Mouse (Mus musculus): Measurements from ENCODE around the gene Cct4.

The Cct4 gene

GRCm38 (mm10) chr11:22990393-22991126 lies at the start of gene Cct4:
TSS of gene Cct4 (plus strand) at chr11:22990519.
- peak; percentile 97 for DNase-seq (ENCODE audit: low read depth)

DNA sequence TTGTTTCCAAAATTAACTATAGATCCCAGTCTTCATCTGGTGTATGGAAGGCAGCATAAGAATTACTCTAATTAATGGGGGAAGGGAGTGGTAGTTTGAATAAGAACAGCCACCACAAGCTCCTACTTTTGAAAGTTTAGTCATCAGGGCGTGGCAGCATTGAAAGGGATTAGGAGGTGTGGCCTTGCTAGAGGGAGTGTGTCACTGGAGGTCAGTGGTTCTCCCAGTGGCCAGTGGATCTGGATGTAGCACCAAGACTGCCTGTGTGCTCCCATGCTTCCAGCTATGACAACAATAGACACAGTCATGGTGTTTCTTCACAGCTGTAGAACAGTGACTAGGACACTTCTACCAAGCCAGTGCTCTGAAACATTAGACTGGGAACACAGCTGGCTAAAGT lies 41.2 kb upstream of the Cct4 start:
- DNase-seq (ENCODE audit: low read depth) = peak; percentile 32

DNA sequence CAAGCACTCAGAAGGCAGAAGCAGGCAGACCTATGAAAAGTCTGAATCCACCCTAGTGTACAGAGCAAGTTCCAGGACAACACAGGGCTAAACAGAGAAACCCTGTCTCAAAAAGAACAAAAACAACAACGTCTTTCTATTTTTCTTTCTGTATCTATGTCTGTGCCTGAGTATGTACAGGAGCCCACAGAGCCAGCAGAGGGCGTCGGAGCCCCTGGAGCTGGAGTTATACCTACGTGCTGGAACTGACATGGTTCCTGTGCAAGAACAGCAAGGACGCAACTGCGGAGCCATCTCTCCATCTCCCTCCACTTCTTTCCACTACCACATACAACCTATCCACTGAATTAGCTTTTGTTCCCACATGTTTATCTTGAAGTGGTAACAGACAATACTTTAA lies 40.2 kb upstream of the Cct4 start:
- no peak for DNase-seq (ENCODE audit: low read depth)

DNA sequence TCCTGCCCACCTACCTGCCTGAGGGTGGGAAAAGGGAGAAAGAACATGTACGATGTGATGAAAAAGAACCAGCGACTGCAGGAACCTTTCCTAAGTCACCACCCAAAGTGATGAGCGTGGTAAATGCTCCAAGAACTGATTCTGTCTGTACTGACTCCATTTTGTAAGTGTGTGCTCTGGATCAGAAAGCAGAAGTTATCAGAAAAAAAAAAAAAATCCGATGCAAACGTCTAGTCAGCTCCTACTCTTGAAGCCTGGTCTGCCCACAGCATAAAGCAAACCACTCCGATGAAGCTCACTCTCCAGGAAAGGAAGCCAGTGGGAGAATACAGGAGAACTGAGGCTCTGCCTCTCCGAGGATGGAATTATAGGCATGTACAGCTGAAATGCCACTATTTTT lies 37.7 kb upstream of the Cct4 start:
- no peak for DNase-seq (ENCODE audit: low read depth)

DNA sequence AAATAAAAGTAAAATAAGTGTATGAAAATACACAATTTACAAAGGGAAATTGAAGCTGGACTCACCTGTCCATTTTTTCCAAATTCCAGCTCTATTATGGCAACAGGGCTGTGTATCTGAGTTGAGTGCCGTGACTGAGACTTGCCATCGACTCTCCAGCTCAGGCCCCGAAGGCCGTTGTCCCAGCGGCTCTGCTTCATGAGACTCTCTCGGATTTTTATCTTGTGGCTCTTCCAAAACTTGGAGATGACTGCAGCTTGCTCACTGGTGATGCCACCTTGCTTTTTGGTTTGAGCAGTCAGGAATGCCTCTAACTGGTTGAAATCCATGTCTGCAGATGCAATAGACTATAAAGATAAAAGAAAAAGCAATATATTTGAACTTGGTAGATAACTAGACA lies 34.0 kb upstream of the Cct4 start:
- DNase-seq (ENCODE audit: low read depth) = no peak

GRCm38 (mm10) chr11:22956830-22957229 lies 33.5 kb upstream of the Cct4 start:
- DNase-seq (ENCODE audit: low read depth) = peak; percentile 70

- DNase-seq (ENCODE audit: low read depth) = peak; percentile 43
Measured at GRCm38 (mm10) chr11:22957791-22958374, 32.4 kb upstream of the Cct4 start.

DNA sequence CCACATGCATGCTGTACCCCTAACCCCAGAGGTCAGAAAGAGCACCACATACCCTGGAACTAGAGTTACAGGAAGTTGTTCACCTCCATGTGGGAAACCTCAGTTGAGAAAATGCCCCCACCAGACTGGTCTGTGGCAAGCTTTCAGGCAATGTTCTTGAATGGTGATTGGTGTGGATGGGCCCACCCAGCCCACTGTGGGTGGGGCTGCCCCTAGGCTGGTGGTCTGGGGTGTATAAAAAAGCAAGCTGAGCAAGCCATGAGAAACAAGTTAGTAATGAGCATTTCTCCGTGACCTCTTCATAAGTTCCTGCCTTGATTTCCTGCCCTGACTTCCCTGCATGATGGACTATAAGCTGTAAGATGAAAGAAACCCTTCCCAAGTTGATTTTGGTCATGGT lies 28.2 kb upstream of the Cct4 start:
- no peak for DNase-seq (ENCODE audit: low read depth)

- peak; percentile 9 for DNase-seq (ENCODE audit: low read depth)
Measured at GRCm38 (mm10) chr11:22964401-22964800, 25.9 kb upstream of the Cct4 start.

- DNase-seq (ENCODE audit: low read depth) = peak; percentile 90
Measured at GRCm38 (mm10) chr11:22965503-22965902, 24.8 kb upstream of the Cct4 start.

- peak; percentile 59 for DNase-seq (ENCODE audit: low read depth)
Measured at GRCm38 (mm10) chr11:22969486-22969885, 20.8 kb upstream of the Cct4 start.

GRCm38 (mm10) chr11:22970546-22970945 lies 19.8 kb upstream of the Cct4 start:
- DNase-seq (ENCODE audit: low read depth) = no peak

- peak; percentile 80 for DNase-seq (ENCODE audit: low read depth)
Measured at GRCm38 (mm10) chr11:22971835-22972709, 18.2 kb upstream of the Cct4 start, which contains the start of gene Zrsr1. TSS of gene Zrsr1 (plus strand) at chr11:22972005.

GRCm38 (mm10) chr11:22972746-22973526 lies 17.4 kb upstream of the Cct4 start:
- peak; percentile 91 for DNase-seq (ENCODE audit: low read depth)

- DNase-seq (ENCODE audit: low read depth) = peak; percentile 53
Measured at GRCm38 (mm10) chr11:22973599-22973998, 16.7 kb upstream of the Cct4 start.

DNA sequence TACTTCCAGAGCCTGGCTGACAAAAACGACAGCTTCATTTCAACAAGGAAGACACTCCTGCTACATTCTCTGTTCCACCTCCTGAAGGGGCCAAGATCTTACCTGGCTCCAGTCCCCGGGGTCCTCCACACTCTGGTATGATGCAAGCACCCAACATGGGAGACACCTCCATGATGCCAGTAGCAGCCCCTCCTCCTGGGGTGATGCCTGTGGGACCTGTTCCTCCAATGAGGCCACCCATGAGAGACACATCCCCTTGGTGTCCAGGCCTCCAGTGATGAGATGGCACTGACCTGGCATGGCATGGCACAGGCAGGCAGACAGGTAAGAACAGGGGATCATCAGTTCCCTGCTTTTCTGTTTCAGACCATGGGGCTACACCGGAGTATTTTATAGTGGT lies 12.1 kb upstream of the Cct4 start:
- no peak for DNase-seq (ENCODE audit: low read depth)

DNA sequence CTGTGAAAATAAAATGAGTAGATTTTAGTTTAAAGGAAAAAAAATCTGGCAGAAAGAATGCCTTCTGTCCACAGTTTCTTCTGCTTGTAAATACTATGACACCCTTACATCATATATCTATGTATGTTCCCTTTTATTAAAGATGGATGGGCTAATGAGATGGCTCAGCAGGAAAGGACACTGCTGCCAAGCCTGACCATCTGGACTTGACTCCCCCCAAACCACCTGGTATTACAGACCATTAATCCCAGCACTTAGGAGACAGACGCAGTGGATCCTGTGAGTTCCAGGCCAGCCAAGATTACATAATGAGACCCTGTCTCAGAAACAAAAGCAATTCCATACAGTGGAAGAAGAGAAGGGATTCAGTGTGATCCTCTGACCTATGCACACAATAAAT lies 11.6 kb upstream of the Cct4 start:
- no peak for DNase-seq (ENCODE audit: low read depth)

DNA sequence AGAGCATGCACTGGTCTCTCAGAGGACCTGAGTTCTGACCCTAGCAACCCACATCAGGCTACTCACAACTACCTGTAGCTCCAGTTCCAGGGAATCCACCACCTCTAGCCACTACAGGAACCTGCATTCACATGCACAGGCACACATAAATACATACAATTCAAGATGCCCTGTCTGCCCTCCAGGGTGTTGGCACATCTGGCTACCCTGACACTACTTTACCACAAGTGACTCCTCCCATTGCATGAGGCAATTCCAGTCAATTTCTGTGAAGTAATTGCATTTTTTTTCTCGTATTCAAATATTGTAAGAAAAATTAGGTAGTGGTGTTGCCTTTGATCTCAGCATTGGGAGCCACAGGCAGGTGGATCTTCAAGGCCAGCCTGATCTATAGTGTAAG lies 11.1 kb upstream of the Cct4 start:
- DNase-seq (ENCODE audit: low read depth) = peak; percentile 5

DNA sequence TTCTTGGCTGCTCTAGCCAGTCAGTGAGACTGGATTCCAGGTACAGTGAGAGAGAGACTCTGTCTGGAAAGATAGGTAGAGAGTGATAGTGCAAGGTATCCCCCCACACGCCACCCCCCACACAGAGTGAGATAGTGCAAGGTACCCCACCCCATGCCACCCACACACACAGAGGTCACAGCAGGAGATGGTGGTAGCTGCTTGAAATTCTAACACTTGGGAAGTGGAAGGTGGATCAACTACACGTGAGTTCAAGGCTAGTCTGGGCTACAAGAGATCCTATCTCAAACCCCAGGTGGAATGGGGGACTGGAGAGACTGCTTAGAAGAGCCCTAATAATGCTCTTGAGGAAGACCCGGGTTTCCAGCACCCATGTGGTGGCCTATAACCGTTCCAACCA lies 9.3 kb upstream of the Cct4 start:
- DNase-seq (ENCODE audit: low read depth) = no peak

GRCm38 (mm10) chr11:22981543-22981950 lies 8.8 kb upstream of the Cct4 start:
- no peak for DNase-seq (ENCODE audit: low read depth)

- DNase-seq (ENCODE audit: low read depth) = peak; percentile 97
Measured at GRCm38 (mm10) chr11:22981984-22982757, 8.1 kb upstream of the Cct4 start, which contains the start of the genes Gm28048 and Commd1. TSS of gene Gm28048 (minus strand) at chr11:22982090. TSS of gene Commd1 (minus strand) at chr11:22982382.

Data from NIH3T3 (cell line).